Mouse (Mus musculus): ENCODE results near the gene 1810043G02Rik. TPM values are rescaled to one million over a fixed set of nuclear protein-coding genes. Genes with fewer than 3 reads are reported as not detected.
A peak's percentile ranks its signal among the peaks of the same experiment; 100 is the strongest.
"Not testable (repeated sequence)": the region's sequence is repeated elsewhere in the genome, so short reads cannot be mapped to it uniquely, and the experiment has no call there.

The 1810043G02Rik gene
- polyA plus RNA-seq, 1 experiment = 66.6 TPM

DNA sequence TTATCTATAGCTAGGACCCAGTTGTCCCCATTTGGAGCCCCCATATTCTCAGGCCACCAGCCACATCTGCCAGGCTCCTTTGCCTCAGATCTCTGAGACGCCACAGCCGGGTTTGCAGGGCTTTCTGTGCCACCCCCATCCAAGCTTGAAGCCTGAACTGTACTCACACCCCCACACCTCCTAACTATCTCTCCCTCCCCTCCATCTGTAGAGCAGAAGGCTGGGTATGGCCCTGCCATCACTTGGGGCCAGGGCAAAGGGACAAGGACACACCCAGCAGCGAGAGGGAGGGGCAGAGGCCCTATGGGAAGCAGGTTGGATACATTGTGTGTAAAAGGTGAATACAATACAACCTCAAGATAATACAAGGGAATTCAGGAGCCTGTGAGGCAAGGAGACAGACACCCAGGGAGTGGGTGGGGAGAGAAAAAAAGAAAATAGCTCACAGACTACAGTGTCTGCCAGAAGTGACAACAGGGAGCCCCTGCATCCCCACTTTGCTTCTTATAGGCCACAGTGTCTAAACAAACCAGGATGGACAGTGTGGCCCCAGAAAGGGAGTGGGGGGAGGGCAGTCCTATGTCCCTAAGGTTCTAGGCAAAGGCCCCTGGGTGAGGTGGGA is 26.3 kb downstream of the 1810043G02Rik start:
- DNase-seq (ENCODE audit: extremely low spot score in 1 of 2, low spot score in 1 of 2) = peak in 1 of 2 experiments; percentile 74

DNA sequence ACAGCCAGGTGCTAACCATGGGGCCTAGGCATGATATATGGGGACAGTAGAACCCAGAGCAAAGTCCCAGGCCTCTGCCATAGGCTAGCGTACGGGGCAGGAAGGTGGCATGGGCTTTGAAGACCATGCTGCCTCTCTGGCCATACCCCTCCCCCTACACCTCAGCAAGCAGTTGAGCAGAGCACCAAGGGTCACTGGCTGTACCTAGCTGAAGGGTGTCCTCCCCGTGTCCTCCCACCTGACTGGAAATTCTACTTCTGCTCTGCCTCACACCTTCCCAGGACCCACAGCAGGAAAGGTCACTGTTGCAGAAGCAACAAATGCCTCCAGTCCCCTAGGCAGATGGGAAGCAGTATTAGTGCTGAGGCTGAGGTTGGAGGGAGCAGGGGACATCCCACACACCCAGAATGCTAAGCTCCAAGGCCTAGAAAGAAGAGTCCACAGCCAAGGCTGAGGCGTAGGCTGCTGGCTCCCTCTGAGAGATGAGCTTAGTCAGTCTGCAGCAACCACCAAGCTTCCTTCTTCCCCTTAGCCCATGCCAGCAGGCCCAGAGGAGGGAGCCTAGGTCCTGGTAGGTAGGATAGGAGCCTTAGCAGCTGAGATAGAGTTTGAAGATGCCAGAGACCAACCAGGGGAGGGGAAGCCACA is 27.6 kb downstream of the 1810043G02Rik start:
- no peak for DNase-seq (ENCODE audit: extremely low spot score in 1 of 2, low spot score in 1 of 2)

DNA sequence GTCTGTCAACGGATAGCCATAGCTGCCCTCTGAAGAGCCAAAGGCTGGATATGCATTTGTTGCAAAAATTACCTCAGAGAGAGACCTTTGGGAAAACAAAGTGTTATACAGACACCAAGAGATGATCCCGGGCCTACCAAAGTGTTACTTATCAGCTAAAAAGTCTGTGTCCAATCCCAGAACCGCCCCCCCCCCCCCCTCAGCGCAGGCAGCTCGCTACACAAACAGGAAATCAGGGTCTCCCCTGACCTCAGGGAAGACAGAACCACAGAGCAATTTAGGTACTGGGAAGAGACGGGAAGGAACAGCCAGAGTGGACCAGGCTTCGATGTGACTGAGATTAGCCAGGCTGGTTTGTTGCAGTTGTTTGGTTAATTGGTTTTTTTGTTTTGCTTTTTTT is 28.9 kb downstream of the 1810043G02Rik start:
- DNase-seq (ENCODE audit: extremely low spot score in 1 of 2, low spot score in 1 of 2) = no peak

DNA sequence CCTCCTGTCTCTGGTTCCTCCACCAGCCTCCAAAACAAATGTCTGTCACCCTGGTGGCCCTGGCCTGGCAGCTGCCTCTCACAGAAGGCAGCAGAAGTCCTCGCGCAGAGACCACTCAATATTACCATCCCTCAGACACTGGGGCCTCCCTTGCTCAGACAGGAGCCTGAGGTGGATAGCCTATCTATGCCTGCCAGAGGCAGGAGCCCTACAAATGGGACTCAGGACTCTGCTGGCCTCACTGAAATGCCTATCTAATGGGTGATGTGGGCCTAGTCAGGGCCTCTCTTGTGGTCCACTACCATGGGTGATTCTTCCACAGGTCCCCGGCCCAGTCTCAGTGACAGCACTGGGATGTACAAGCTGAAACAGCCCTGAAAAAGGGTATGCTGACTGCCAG is 29.8 kb downstream of the 1810043G02Rik start:
- DNase-seq (ENCODE audit: extremely low spot score in 1 of 2, low spot score in 1 of 2) = no peak

DNA sequence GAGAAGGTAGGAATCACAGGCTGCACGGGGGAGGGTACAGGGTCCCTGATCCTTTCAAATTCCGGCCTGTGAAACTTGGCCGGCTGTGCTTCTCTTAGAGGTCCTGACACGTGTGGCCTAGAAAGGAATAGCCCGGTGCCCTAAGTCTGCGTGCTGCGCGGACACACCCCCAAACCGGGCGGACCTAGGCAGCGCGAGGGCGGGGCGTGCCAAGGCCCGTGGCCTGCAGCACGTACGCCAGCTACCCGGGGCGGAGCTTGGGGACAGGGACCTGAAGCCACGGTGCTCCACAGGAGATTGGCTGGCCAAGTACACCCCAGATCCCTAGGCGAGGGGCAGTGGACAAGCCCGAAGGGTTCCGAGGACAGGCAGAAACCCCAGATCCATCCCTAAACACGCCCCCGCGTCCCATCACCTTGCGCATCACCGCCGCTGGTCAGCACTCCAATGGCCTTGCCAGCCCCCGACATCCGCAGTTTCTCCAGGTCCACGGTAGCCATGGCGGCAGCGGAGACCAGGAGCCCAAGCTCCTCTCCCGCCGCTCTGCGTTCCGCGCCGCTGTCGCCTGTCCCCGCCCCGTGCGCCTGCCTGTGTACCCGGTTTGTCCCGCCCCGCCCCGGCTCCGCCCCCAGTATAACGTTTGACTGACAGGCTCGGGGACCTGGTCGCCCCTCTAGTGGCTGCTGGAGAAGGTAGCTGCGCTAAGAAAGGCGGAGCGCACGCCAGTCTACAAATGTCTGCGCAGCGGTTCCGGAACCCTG is 31.0 kb downstream of the 1810043G02Rik start:
- DNase-seq (ENCODE audit: extremely low spot score in 1 of 2, low spot score in 1 of 2) = peak; percentile 84 to 94

DNA sequence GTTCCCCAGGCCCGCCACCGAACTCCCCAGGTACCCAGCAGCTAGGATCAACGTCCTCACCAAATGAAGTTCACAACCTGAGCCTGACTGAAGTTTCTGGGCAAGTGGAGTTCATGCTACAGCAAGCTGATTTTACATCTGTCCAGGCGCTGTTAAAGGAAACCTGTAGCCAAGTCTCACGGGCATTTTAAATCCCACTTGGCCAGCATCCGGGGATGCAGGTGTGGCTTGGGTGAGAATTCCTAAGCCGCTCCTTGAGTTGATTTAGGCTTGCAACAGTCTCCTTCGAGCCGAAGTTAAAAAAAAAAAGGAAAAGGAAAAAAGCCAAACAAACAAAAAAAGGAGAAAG is 31.6 kb downstream of the 1810043G02Rik start, which contains the start of gene Pfkl:
Gene Pfkl (minus strand): TSS at position 139 of the 349 bp plus-strand sequence.
- no peak for DNase-seq (ENCODE audit: extremely low spot score in 1 of 2, low spot score in 1 of 2)

DNA sequence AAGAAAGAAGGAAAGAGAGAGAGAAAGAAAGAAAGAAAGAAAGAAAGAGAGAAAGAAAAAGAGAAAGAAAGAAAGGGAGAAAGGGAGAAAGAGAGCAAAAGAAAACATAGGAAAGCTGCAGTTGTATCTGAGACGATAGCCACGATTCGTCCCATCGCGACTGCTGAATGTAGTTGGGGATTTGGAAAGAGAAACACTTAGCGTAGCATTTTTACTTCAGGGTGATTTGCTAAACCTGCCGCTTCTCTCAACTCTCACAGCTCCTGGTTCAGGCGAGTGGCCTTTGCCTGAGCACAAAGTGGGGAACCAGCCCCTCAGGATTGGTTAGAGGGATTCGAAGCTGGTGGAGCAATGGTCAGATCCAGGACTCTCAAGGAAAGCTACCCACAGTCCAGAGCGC is 32.0 kb downstream of the 1810043G02Rik start:
- DNase-seq (ENCODE audit: extremely low spot score in 1 of 2, low spot score in 1 of 2) = no peak

DNA sequence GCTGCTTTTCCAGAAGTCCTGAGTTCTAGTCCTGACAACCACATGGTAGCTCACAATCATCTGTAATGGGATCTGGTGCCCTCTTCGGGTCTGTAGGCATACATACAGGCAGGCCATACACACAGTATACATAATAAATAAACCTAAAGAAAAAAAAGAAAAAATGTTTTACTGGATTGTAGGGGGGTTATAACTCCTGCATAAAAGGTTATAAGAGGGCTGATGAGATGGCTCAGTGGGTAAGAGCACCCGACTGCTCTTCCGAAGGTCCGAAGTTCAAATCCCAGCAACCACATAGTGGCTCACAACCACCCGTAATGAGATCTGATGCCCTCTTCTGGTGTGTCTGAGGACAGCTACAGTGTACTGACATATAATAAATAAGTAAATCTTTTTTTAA is 32.8 kb downstream of the 1810043G02Rik start:
- not testable (repeated sequence) for DNase-seq (ENCODE audit: extremely low spot score in 1 of 2, low spot score in 1 of 2)

DNA sequence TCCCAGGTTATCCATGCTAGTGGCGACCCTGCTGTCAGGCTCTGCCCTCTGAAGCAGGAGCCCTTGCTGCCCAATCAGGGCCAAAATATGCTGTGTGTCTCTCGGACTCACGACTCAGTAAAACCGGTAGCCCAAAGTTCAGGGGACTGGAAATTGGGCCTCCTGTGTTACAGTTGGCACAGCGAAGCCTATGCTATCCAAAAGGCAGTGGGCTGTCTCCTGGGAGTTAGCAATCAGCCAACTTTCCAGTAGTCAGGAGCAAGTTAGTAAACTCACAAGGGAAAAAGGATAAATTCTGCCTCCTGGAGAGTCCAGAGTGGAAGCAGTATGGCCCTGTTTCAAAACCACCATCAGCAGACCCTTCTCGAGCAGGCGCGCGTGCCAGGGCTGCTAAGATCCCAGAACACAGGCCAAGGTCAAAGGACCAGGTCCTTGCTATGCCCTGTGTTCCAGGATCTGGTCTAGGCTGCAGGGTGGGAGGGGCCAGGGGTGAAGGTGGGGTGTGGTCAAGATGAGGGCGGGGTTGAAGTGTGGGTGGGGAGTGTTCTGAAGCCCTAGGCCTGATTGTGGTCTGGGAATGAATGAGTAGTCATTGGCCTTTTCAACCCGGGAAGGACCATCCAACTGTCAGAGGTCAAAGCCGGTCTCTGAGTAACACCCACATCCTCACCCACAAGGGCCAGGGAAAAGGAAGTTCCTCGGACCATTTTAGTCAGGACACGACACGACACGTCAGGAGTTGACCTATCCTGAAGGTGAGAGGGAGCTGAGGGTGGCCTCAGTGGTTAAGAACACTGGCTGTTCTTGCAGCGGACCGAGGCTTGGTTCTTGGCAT is 34.6 kb downstream of the 1810043G02Rik start:
- no peak for DNase-seq (ENCODE audit: extremely low spot score in 1 of 2, low spot score in 1 of 2)

DNA sequence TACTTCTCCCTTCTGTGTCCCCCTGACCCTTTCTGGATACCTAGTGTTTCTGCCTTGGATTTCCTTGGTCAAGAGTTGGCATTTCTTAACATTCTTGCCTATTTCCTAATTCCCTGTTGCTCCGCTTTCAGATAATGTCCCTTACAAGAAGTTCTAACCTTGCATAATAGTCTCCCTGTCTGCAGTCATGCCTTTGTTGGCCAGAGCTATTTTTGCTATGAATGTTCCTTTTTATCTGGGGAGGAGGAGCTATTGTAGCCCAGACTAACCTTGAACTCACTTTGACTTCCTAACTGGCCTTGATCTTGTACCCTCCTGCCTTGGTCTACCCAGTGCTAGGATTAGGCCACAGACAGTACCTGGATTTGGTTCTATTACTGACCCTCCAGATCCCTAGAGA is 37.2 kb downstream of the 1810043G02Rik start:
- no peak for DNase-seq (ENCODE audit: extremely low spot score in 1 of 2, low spot score in 1 of 2)

DNA sequence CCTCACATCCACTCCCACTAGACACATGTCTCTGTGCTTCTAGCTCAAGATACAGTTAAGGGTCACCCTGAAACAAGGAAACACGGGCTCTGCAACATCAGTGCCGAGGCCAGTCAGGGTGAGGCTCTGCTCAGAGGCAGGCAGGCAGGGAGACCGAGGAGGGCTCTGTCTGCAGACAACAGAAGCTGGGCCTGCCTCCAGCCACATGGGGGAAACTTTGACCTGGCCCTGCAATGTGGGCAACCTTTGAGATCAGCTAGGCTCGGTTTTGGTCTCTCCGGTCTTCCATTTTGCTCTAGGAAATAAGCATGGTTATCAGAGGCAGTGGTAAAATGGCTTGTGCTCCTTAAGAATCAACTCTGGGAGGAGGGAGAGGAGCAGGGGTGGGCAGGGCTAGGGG is 38.0 kb downstream of the 1810043G02Rik start:
- DNase-seq (ENCODE audit: extremely low spot score in 1 of 2, low spot score in 1 of 2) = no peak

DNA sequence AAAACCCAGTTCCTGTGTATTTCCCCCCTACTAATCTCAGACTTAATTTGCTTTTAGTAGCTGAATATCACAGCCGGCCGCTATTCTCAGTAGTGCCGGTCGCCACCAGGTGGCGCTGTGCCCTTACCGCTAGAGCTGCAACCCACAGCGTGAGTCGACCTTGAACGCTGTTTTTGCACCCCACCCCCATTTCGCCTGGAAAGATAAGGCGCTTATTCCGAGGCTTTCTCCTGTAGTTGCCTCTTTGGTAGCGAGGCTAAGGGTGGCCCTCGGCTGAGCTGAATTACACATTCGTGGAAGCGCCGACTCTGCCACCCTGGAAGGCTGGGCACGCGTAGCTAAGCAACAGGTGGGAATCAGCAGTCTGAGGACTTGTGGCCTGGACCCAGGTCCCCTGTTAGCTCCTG is 40.5 kb downstream of the 1810043G02Rik start:
- DNase-seq (ENCODE audit: extremely low spot score in 1 of 2, low spot score in 1 of 2) = peak in 1 of 2 experiments; percentile 83

DNA sequence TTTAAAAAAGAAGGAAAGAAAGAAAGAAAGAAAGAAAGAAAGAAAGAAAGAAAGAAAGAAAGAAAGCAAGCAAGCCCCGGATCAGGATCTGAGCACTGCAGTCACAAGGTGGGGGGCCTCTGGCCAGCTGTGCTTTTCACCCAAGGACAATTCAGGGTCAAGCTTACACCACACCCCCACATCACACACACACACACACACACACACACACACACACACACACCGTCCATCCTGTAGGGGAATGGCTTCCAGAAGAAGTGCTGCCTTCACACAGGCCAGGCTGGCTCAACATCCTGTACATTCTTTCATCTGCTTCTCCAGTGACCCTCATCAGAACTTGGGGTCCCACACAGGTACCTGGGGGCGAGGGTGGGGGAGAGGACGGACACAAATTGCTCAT is 41.0 kb downstream of the 1810043G02Rik start:
- no peak for DNase-seq (ENCODE audit: extremely low spot score in 1 of 2, low spot score in 1 of 2)

DNA sequence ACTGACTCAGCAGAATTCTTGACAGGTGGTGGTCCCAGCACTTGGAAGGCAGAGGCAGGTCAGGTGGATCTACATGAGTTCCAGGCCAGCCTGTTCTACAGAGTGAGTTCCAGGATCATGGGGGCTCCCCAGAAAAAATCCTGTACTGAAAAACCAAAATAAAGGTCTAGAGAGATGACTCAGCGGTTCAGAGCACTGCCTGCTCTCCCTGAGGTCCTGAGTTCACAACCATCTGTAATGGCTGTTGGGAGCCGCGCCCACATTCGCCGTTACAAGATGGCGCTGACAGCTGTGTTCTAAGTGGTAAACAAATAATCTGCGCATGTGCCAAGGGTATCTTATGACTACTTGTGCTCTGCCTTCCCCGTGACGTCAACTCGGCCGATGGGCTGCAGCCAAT is 41.7 kb downstream of the 1810043G02Rik start:
- DNase-seq (ENCODE audit: extremely low spot score in 1 of 2, low spot score in 1 of 2) = not testable (repeated sequence)

DNA sequence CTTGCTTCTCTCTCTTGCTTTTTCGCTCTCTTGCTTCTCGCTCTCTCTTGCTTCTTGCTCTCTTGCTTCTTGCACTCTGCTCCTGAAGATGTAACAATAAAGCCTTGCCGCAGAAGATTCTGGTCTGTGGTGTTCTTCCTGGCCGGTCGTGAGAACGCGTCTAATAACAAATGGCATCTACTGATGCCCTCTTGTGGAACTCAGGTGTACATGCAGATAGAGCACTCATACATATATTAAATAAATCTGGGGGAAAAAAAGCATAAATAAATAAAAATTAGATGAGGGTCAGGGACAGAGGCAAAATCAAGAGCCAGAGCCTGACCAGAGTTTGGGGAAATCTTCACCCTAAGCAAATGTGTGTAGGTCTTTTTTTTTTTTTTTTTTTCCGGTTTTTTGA is 47.1 kb downstream of the 1810043G02Rik start:
- not testable (repeated sequence) for DNase-seq (ENCODE audit: extremely low spot score in 1 of 2, low spot score in 1 of 2)

DNA sequence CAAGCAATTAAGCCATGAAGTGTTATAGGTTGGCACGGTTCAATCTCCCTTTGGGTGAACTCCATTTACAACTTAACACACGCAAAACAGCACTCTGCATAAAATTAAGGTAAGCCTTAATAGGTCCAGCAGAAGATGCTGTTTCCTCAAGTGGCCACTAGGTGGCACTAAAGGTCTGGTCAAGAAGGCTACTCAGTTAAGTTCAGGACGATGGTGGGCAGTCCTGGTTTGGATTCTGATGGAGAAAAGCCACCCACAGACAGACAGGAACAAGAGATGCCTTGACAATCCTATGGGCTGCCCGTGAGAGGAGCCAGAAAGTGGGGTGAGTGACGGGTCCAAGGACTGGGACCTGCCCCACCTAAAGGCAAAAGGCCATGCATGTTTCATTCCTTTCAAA is 49.8 kb downstream of the 1810043G02Rik start:
- DNase-seq (ENCODE audit: extremely low spot score in 1 of 2, low spot score in 1 of 2) = peak in 1 of 2 experiments; percentile 85

DNA sequence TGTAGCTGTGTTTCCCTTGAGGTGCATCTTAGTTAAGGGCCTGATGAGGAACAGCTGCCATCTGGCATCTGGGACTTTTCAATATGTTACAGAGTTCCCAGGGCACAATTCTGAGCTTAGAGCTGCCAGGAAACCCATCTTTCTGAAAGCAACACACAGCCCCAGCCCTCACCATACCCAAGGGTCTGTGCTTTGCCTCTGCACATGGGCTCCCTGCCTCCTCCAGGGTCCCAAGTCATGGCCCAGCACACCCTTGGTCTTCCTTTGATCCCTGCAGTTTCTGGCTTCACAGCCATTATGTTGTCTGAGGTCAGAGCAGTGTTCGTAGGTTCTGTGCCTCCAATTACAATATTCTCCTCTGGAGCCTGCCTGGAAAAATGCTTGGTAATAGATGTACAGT is 50.8 kb downstream of the 1810043G02Rik start:
- no peak for DNase-seq (ENCODE audit: extremely low spot score in 1 of 2, low spot score in 1 of 2)

DNA sequence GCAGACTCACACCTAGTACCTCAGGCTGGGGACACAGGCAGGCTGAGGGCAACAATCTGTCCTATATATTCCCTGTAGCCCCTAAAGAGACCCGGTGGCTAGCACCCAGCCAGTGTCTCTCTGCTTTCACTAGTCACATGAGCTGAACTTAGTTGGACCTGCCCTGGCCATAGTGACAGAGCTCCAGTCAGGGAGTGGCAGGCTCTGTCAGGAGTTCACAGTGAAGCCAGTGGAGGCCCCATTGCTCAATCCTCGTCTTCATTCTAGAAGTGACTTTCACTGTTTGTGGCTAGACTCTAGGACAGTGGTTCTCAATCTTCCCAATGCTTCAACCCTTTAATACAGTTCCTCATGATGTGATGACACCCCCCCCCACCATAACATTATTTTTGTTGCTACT is 53.7 kb downstream of the 1810043G02Rik start:
- no peak for DNase-seq (ENCODE audit: extremely low spot score in 1 of 2, low spot score in 1 of 2)

All from frontal cortex, adult 2 months (tissue).